Mouse (Mus musculus): ENCODE data around the gene Anapc15. TPM values are rescaled to one million over a fixed set of nuclear protein-coding genes. Genes with fewer than 3 reads are reported as not detected.

Anapc15 gene
- polyA plus RNA-seq, 2 experiments from 2014 or later, result 47.2 to 61.9 TPM

Other genes with a start within 250 kb of the Anapc15 start
- 10 to 100 TPM in 1 of 2 experiments, 1 to 10 TPM in 1; 8.8 to 13.3 TPM for gene Clpb, start 200.1 kb upstream of the Anapc15 start, polyA plus RNA-seq (2017; shearing (Covaris generic))
- not detected for gene Phox2a, start 45.4 kb upstream of the Anapc15 start, polyA plus RNA-seq (2017; shearing (Covaris generic))
- gene Inppl1, start 25.5 kb upstream of the Anapc15 start, polyA plus RNA-seq (2017; shearing (Covaris generic)), result 1 to 10 TPM; 1.5 to 2.6 TPM
- gene Folr2, start 6.5 kb upstream of the Anapc15 start, polyA plus RNA-seq (2017; shearing (Covaris generic)), result not detected
- not detected for gene Folr1, start 7.1 kb downstream of the Anapc15 start, polyA plus RNA-seq (2017; shearing (Covaris generic))
- 100 to 1,000 TPM; 127 to 131 TPM for gene Lamtor1, start 42.2 kb downstream of the Anapc15 start, polyA plus RNA-seq (2017; shearing (Covaris generic))
- under 1 TPM in 1 of 2 experiments, not detected in 1; 0.46 TPM for gene Tomt, start 42.6 kb downstream of the Anapc15 start, polyA plus RNA-seq (2017; shearing (Covaris generic))
- 1 to 10 TPM; 1.8 to 2.0 TPM for gene Lrrc51, start 70.2 kb downstream of the Anapc15 start, polyA plus RNA-seq (2017; shearing (Covaris generic))
- gene Numa1, start 70.4 kb downstream of the Anapc15 start, polyA plus RNA-seq (2017; shearing (Covaris generic)), result 10 to 100 TPM; 59.1 to 76.8 TPM
- 1 to 10 TPM; 5.2 to 8.0 TPM for gene Il18bp, start 155.0 kb downstream of the Anapc15 start, polyA plus RNA-seq (2017; shearing (Covaris generic))
- gene Rnf121, start 201.8 kb downstream of the Anapc15 start, polyA plus RNA-seq (2017; shearing (Covaris generic)), result 10 to 100 TPM; 19.5 to 20.2 TPM
- 10 to 100 TPM; 14.4 to 15.2 TPM for gene Xndc1, start 201.8 kb downstream of the Anapc15 start, polyA plus RNA-seq (2017; shearing (Covaris generic))
- gene Xntrpc, start 202.0 kb downstream of the Anapc15 start, polyA plus RNA-seq (2017; shearing (Covaris generic)), result under 1 TPM in 1 of 2 experiments, not detected in 1; 0.83 TPM
- under 1 TPM; 0.27 to 0.45 TPM for gene Trpc2, start 219.4 kb downstream of the Anapc15 start, polyA plus RNA-seq (2017; shearing (Covaris generic))
- not detected for gene Art1, start 238.0 kb downstream of the Anapc15 start, polyA plus RNA-seq (2017; shearing (Covaris generic))
- gene Art5, start 245.8 kb downstream of the Anapc15 start, polyA plus RNA-seq (2017; shearing (Covaris generic)), result under 1 TPM in 1 of 2 experiments, not detected in 1; 0.21 TPM